Mouse (Mus musculus): ENCODE measurements around the gene Olfr266.

Olfr266 gene

GRCm38 (mm10) chr3:106826187-106826586, at the start of gene Olfr266:
Gene Olfr266 (minus strand): TSS chr3:106826287.
- H3K36me3 ChIP-seq (ENCODE audit: control insufficient read depth, insufficient read depth, low read length, poor library complexity, severe bottlenecking): no peaks in the 10 kb centered on the region

GRCm38 (mm10) chr3:106875626-106876025, 49.5 kb upstream of the Olfr266 start:
- DNase-seq (ENCODE audit: low read depth, low spot score): no peak
- no peaks in the 10 kb centered on the region for H3K36me3 ChIP-seq (ENCODE audit: control insufficient read depth, insufficient read depth, low read length, poor library complexity, severe bottlenecking)
- no peaks in the 10 kb centered on the region for H3K27me3 ChIP-seq (ENCODE audit: control insufficient read depth, insufficient read depth, low read length, poor library complexity, severe bottlenecking)

More at GRCm38 (mm10) chr3:106826187-106826586, at the start of gene Olfr266:
- no peaks in the 10 kb centered on the region for H3K27me3 ChIP-seq (ENCODE audit: control insufficient read depth, insufficient read depth, low read length, poor library complexity, severe bottlenecking)
- DNase-seq (ENCODE audit: low read depth, low spot score): no peak

GRCm38 (mm10) chr3:106872893-106873292, 46.8 kb upstream of the Olfr266 start:
- Histone ChIP-seq H3K27me3 (ENCODE audit: control insufficient read depth, insufficient read depth, low read length, poor library complexity, severe bottlenecking) (no peaks in the 10 kb centered on the region), H3K36me3 (ENCODE audit: control insufficient read depth, insufficient read depth, low read length, poor library complexity, severe bottlenecking) (no peaks in the 10 kb centered on the region)
- peak; percentile 72 for DNase-seq (ENCODE audit: low read depth, low spot score)

- peak; percentile 36 for DNase-seq (ENCODE audit: low read depth, low spot score)
- Histone ChIP-seq H3K27me3 (ENCODE audit: control insufficient read depth, insufficient read depth, low read length, poor library complexity, severe bottlenecking) (no peaks in the 10 kb centered on the region), H3K36me3 (ENCODE audit: control insufficient read depth, insufficient read depth, low read length, poor library complexity, severe bottlenecking) (no peaks in the 10 kb centered on the region)
Observed at GRCm38 (mm10) chr3:106832107-106832506, 6.0 kb upstream of the Olfr266 start.

- no peak for DNase-seq (ENCODE audit: low read depth, low spot score)
- H3K36me3 ChIP-seq (ENCODE audit: control insufficient read depth, insufficient read depth, low read length, poor library complexity, severe bottlenecking): no peaks in the 10 kb centered on the region
- no peaks in the 10 kb centered on the region for H3K27me3 ChIP-seq (ENCODE audit: control insufficient read depth, insufficient read depth, low read length, poor library complexity, severe bottlenecking)
Observed at GRCm38 (mm10) chr3:106817676-106818075, 8.4 kb downstream of the Olfr266 start.

GRCm38 (mm10) chr3:106808972-106809695, 17.0 kb downstream of the Olfr266 start:
- DNase-seq (ENCODE audit: low read depth, low spot score): peak; percentile 72
- H3K27me3 ChIP-seq (ENCODE audit: control insufficient read depth, insufficient read depth, low read length, poor library complexity, severe bottlenecking): no peaks in the 10 kb centered on the region
- no peaks in the 10 kb centered on the region for H3K36me3 ChIP-seq (ENCODE audit: control insufficient read depth, insufficient read depth, low read length, poor library complexity, severe bottlenecking)

- no peak for DNase-seq (ENCODE audit: low read depth, low spot score)
- no peaks in the 10 kb centered on the region; the same call in 1 of the 2 replicates for H3K27me3 ChIP-seq (ENCODE audit: control insufficient read depth, insufficient read depth, low read length, poor library complexity, severe bottlenecking)
Observed at GRCm38 (mm10) chr3:106798079-106798478, 28.0 kb downstream of the Olfr266 start.

GRCm38 (mm10) chr3:106789930-106790329, 36.2 kb downstream of the Olfr266 start, which contains the start of gene Cd53:
Gene Cd53 (minus strand): TSS chr3:106790149.
- Histone ChIP-seq H3K36me3 (ENCODE audit: control insufficient read depth, insufficient read depth, low read length, poor library complexity, severe bottlenecking) (peaks cover 2% of the 10 kb centered on the region; the same call in 1 of the 2 replicates), H3K27me3 (ENCODE audit: control insufficient read depth, insufficient read depth, low read length, poor library complexity, severe bottlenecking) (no peaks in the 10 kb centered on the region)
- DNase-seq (ENCODE audit: low read depth, low spot score): peak; percentile 91

More at GRCm38 (mm10) chr3:106798079-106798478, 28.0 kb downstream of the Olfr266 start:
- H3K36me3 ChIP-seq (ENCODE audit: control insufficient read depth, insufficient read depth, low read length, poor library complexity, severe bottlenecking): no peaks in the 10 kb centered on the region

GRCm38 (mm10) chr3:106788440-106788887, 37.6 kb downstream of the Olfr266 start:
- H3K27me3 ChIP-seq (ENCODE audit: control insufficient read depth, insufficient read depth, low read length, poor library complexity, severe bottlenecking): no peaks in the 10 kb centered on the region
- peaks cover 2% of the 10 kb centered on the region; the same call in 1 of the 2 replicates for H3K36me3 ChIP-seq (ENCODE audit: control insufficient read depth, insufficient read depth, low read length, poor library complexity, severe bottlenecking)
- peak; percentile 61 for DNase-seq (ENCODE audit: low read depth, low spot score)

- Histone ChIP-seq H3K27me3 (ENCODE audit: control insufficient read depth, insufficient read depth, low read length, poor library complexity, severe bottlenecking) (no peaks in the 10 kb centered on the region), H3K36me3 (ENCODE audit: control insufficient read depth, insufficient read depth, low read length, poor library complexity, severe bottlenecking) (peaks cover 2% of the 10 kb centered on the region; the same call in 1 of the 2 replicates)
- peak; percentile 68 for DNase-seq (ENCODE audit: low read depth, low spot score)
Observed at GRCm38 (mm10) chr3:106787972-106788371, 38.1 kb downstream of the Olfr266 start.

- peaks cover 2% of the 10 kb centered on the region; the same call in 1 of the 2 replicates for H3K36me3 ChIP-seq (ENCODE audit: control insufficient read depth, insufficient read depth, low read length, poor library complexity, severe bottlenecking)
- DNase-seq (ENCODE audit: low read depth, low spot score): peak; percentile 73
- H3K27me3 ChIP-seq (ENCODE audit: control insufficient read depth, insufficient read depth, low read length, poor library complexity, severe bottlenecking): no peaks in the 10 kb centered on the region
Observed at GRCm38 (mm10) chr3:106785130-106785529, 41.0 kb downstream of the Olfr266 start.

GRCm38 (mm10) chr3:106771834-106772233, 54.3 kb downstream of the Olfr266 start:
- peak; percentile 51 for DNase-seq (ENCODE audit: low read depth, low spot score)
- peaks cover 14% of the 10 kb centered on the region for H3K36me3 ChIP-seq (ENCODE audit: control insufficient read depth, insufficient read depth, low read length, poor library complexity, severe bottlenecking)
- no peaks in the 10 kb centered on the region for H3K27me3 ChIP-seq (ENCODE audit: control insufficient read depth, insufficient read depth, low read length, poor library complexity, severe bottlenecking)
